Mouse (Mus musculus): ENCODE data around the gene Traf3ip2. TPM values are rescaled to one million over a fixed set of nuclear protein-coding genes. Genes with fewer than 3 reads are reported as not detected.

The Traf3ip2 gene
- polyA plus RNA-seq, 1 experiment from 2014 or later = 12.9 TPM

DNA sequence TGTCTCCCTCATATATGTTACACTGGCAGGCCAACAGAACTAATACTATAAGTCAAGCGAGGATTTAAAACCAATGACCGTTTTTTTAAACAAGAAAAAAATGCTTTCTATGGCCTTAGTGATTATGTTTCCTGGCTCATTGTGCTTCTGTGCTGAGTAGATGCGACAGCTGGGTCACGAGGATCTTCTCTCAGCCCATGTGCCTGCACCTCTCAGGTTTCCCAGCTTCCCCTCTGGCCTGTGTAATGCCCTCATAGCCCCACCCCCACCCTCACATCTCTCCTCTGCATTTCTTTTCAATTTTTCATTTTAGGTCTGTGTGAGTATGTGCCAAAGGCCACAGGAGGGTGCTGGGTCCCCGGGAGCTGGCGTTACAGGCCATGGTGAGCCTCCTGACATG is 20.6 kb downstream of the Traf3ip2 start:
- no peak overlapping the region for H3K4me3 ChIP-seq (ENCODE audit: low read depth, low read length)
- H3K27me3 ChIP-seq (ENCODE audit: control insufficient read depth, insufficient read depth, low read length) = no peaks in the 10 kb centered on the region
- ATAC-seq (replicated peaks; ENCODE audit: insufficient number of reproducible peaks, low FRiP score, low TSS enrichment) = no peak
- 79% methylated on average over 6 of the region's 6 CpGs for WGBS (ENCODE audit: insufficient replicate concordance)
- H3K9ac ChIP-seq (ENCODE audit: low read depth, low read length) = no peak overlapping the region
- H3K9me3 ChIP-seq (replicated peaks; ENCODE audit: control insufficient read depth, low read length) = no peaks in the 10 kb centered on the region
- H3K27ac ChIP-seq (ENCODE audit: low read depth, low read length) = no peak overlapping the region
- peaks cover 4% of the 10 kb centered on the region; the same call in 1 of the 2 replicates for H3K36me3 ChIP-seq (ENCODE audit: control insufficient read depth, insufficient read depth, low read length)
- H3K4me2 ChIP-seq = no peak overlapping the region
- H3K4me1 ChIP-seq (ENCODE audit: control insufficient read depth, insufficient read depth, low read length) = peaks cover 25% of the 10 kb centered on the region

DNA sequence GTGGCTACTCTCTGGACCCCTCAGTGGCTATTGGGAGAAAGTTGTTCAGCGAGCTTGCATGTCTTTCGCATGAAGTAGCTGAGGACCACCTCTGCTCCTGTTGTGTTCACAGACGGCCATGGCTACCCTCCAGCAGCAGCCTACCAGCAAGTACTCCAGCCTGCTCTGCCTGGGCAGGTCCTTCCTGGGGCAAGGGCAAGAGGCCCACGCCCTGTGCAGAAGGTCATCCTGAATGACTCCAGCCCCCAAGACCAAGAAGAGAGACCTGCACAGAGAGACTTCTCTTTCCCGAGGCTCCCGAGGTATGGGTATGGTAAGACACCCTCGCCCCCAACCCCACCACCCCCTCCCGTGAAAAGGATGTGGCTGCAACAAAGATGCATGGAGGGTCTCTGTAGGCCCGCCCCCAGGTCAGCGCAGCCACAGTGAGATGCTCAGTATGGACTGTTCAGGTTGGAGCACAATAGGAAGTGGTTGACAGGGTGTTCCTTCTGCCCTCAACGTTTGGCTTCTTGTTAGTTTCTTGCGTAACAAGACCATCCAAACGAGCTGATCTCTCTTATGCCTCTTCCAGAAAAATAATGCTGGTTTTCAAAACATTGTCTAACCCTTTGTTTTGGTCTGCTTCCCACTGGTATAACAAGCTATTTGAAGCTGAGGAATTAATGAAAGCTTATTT is 21.8 kb downstream of the Traf3ip2 start:
- ATAC-seq (replicated peaks; ENCODE audit: insufficient number of reproducible peaks, low FRiP score, low TSS enrichment) = no peak
- H3K9me3 ChIP-seq (replicated peaks; ENCODE audit: control insufficient read depth, low read length) = no peaks in the 10 kb centered on the region
- no peak overlapping the region for H3K9ac ChIP-seq (ENCODE audit: low read depth, low read length)
- 84% methylated on average over 13 of the region's 13 CpGs for WGBS (ENCODE audit: insufficient replicate concordance)
- no peak overlapping the region for H3K27ac ChIP-seq (ENCODE audit: low read depth, low read length)
- H3K36me3 ChIP-seq (ENCODE audit: control insufficient read depth, insufficient read depth, low read length) = peaks cover 4% of the 10 kb centered on the region; the same call in 1 of the 2 replicates
- H3K4me3 ChIP-seq (ENCODE audit: low read depth, low read length) = no peak overlapping the region
- H3K4me2 ChIP-seq = no peak overlapping the region
- no peaks in the 10 kb centered on the region for H3K27me3 ChIP-seq (ENCODE audit: control insufficient read depth, insufficient read depth, low read length)
- H3K4me1 ChIP-seq (ENCODE audit: control insufficient read depth, insufficient read depth, low read length) = peaks cover 18% of the 10 kb centered on the region

DNA sequence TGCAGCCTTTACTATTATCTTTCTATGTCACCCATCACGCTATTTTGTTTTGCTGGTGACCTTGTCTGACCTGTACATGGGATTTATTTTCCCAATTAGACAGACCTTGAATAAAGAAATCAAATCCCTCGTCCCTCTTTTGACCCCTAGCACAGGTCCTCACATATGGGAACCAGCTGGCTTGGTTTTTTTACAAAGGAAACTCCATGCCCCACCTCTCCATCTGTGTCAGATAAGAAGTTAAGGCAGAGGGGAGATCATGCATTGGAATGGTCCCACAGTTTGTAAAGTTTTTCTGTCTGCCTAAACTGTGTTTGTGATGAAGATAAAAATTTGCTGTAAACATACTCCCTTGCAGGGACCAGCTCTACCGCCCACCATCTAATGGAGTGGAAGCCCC is 26.1 kb downstream of the Traf3ip2 start:
- Histone ChIP-seq H3K27ac (ENCODE audit: low read depth, low read length) (no peak overlapping the region), H3K9ac (ENCODE audit: low read depth, low read length) (no peak overlapping the region), H3K4me1 (ENCODE audit: control insufficient read depth, insufficient read depth, low read length) (peaks cover 9% of the 10 kb centered on the region), H3K27me3 (ENCODE audit: control insufficient read depth, insufficient read depth, low read length) (no peaks in the 10 kb centered on the region), H3K4me2 (no peak overlapping the region), H3K36me3 (ENCODE audit: control insufficient read depth, insufficient read depth, low read length) (peaks cover 8% of the 10 kb centered on the region; the same call in 1 of the 2 replicates), H3K4me3 (ENCODE audit: low read depth, low read length) (no peak overlapping the region), H3K9me3 (replicated peaks; ENCODE audit: control insufficient read depth, low read length) (no peaks in the 10 kb centered on the region)
- WGBS (ENCODE audit: insufficient replicate concordance) = 49% methylated on average over 3 of the region's 3 CpGs
- no peak for ATAC-seq (replicated peaks; ENCODE audit: insufficient number of reproducible peaks, low FRiP score, low TSS enrichment)

DNA sequence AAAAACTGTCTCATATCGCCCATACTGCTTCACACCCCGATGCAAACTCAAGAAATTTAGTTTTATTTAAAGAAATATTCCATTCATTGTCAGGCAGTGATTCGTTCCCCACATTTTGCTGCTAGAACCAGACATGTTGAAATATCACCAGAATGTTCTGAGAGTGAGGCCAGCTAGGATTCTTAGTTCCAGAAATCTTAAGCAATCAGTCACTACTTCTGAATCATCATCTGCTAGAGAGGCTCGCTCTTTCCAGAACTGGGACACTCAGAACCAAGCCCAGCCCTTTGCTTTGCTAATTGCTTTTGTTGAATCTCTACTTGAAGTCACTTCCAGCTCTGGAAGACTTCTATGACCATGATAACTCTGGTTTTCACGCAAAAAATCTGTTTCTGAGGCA is 27.0 kb downstream of the Traf3ip2 start:
- Histone ChIP-seq H3K4me3 (ENCODE audit: low read depth, low read length) (no peak overlapping the region), H3K4me1 (ENCODE audit: control insufficient read depth, insufficient read depth, low read length) (peaks cover 9% of the 10 kb centered on the region), H3K9me3 (replicated peaks; ENCODE audit: control insufficient read depth, low read length) (no peaks in the 10 kb centered on the region), H3K4me2 (no peak overlapping the region), H3K9ac (ENCODE audit: low read depth, low read length) (no peak overlapping the region), H3K36me3 (ENCODE audit: control insufficient read depth, insufficient read depth, low read length) (peaks cover 9% of the 10 kb centered on the region; the same call in 1 of the 2 replicates), H3K27me3 (ENCODE audit: control insufficient read depth, insufficient read depth, low read length) (no peaks in the 10 kb centered on the region), H3K27ac (ENCODE audit: low read depth, low read length) (no peak overlapping the region)
- no peak for ATAC-seq (replicated peaks; ENCODE audit: insufficient number of reproducible peaks, low FRiP score, low TSS enrichment)
- 86% methylated on average over 5 of the region's 5 CpGs for WGBS (ENCODE audit: insufficient replicate concordance)

DNA sequence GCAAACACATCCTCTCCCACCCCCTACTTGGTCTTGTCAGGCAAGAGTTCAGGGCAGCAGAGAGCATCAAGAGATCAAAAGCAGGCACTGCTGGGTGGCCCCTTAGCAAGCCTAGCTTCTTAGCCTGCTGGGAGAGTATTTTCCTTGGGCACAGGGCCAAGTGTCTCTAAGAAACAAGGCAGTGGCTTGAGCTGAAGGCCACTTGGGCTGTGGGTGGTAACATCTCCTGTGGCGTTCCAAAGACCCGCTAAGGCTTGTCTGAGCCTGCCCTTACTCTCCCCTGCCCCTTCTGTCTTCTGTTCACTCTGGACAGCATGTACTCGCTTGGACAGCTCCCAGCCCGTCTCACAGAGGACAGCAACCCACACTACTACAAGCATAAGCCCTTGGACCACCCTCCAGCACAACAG is 28.1 kb downstream of the Traf3ip2 start:
- Histone ChIP-seq H3K9ac (ENCODE audit: low read depth, low read length) (no peak overlapping the region), H3K4me1 (ENCODE audit: control insufficient read depth, insufficient read depth, low read length) (peaks cover 12% of the 10 kb centered on the region), H3K9me3 (replicated peaks; ENCODE audit: control insufficient read depth, low read length) (no peaks in the 10 kb centered on the region), H3K36me3 (ENCODE audit: control insufficient read depth, insufficient read depth, low read length) (peaks cover 6% of the 10 kb centered on the region; the same call in 1 of the 2 replicates), H3K27me3 (ENCODE audit: control insufficient read depth, insufficient read depth, low read length) (no peaks in the 10 kb centered on the region), H3K4me2 (no peak overlapping the region), H3K4me3 (ENCODE audit: low read depth, low read length) (no peak overlapping the region), H3K27ac (ENCODE audit: low read depth, low read length) (no peak overlapping the region)
- 14% methylated on average over 4 of the region's 4 CpGs for WGBS (ENCODE audit: insufficient replicate concordance)
- ATAC-seq (replicated peaks; ENCODE audit: insufficient number of reproducible peaks, low FRiP score, low TSS enrichment) = 0 out of 2 replicates have a peak, but pooled peaks have one; percentile 14

DNA sequence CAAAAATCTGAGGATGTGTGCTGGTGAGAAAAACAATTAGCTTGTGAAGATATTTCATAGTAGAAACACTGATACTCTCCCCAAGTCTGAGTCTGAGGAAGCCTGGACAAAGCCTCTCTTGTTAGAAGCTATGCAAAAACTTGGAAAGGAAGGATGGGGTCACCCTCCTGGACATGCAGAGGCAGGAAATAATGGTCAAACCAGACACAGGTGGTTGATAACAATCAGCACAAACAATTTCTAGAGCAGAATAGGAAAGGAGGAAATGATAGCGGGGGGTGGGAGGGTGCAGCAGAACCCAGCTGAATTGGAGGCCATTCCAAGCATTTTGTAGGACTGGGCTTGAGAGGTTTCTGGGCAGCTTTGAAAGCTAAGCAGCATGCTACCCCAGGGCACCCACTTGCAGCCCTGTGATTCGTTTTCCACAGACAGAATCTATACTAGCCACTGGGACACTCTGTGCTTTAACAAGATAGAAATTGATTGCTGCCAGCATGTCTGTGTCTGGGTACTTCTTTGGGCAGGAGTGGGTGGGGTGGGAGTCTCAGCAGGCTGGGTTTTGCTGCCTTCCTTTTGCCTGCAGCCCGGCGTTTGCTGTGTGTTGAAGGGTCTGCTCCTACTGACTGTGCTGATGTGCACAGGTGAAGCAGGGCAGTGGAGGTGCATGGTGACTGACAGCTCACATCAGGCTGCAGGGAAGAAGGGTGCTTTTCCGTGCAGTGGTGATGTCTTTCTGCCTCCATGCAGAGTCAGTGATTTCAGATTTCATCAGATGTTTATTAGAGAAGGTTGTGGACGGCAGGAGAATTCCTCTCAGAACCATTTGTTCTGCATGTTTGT is 33.3 kb downstream of the Traf3ip2 start:
- Histone ChIP-seq H3K27me3 (ENCODE audit: control insufficient read depth, insufficient read depth, low read length) (no peaks in the 10 kb centered on the region), H3K4me2 (no peak overlapping the region), H3K4me3 (ENCODE audit: low read depth, low read length) (no peak overlapping the region), H3K27ac (ENCODE audit: low read depth, low read length) (no peak overlapping the region), H3K36me3 (ENCODE audit: control insufficient read depth, insufficient read depth, low read length) (peaks cover 11% of the 10 kb centered on the region), H3K9me3 (replicated peaks; ENCODE audit: control insufficient read depth, low read length) (no peaks in the 10 kb centered on the region), H3K4me1 (ENCODE audit: control insufficient read depth, insufficient read depth, low read length) (peaks cover 17% of the 10 kb centered on the region), H3K9ac (ENCODE audit: low read depth, low read length) (peak overlapping the region; percentile 34; the same call in 1 of the 2 replicates)
- no peak for ATAC-seq (replicated peaks; ENCODE audit: insufficient number of reproducible peaks, low FRiP score, low TSS enrichment)
- WGBS (ENCODE audit: insufficient replicate concordance) = 33% methylated on average over 6 of the region's 6 CpGs

DNA sequence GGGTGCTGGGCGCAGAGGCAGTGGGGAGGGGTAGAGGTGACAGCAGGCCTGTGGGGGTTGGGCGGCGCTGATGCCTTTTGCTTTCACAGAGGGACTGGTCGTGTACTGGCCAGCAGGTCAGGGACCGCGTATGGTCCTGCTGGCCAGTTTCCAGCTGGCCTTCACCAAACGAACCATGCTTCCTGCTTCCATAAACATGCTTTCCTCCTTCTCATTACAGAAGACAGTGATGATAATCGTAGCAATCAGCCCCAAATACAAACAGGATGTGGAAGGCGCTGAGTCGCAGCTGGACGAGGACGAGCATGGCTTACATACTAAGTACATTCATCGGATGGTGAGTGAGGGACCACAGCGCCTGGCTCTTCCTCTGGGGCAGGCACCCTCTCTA is 33.9 kb downstream of the Traf3ip2 start:
- H3K4me2 ChIP-seq = no peak overlapping the region

DNA sequence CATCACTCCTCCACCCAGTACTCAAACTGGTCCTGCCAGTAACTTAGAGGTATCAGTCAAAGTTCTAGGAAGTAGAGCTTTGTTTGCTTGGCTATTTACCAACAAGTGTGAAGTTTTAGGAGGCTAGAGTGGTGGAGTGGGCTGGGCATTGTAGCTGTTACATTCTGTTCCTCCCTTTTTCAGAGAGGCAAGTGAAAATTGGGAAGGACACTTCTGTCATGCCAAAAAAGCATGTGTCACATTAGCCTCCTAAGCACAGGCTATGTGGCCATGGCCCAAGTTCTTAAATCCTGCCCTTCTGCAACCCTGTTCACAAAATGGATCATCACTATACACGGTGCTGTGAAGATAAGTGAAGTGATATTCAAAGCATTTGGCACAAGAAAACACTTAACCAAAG is 34.4 kb downstream of the Traf3ip2 start:
- peaks cover 16% of the 10 kb centered on the region for H3K36me3 ChIP-seq (ENCODE audit: control insufficient read depth, insufficient read depth, low read length)

More for the DNA sequence above, 33.9 kb downstream of the Traf3ip2 start:
- Histone ChIP-seq H3K4me3 (ENCODE audit: low read depth, low read length) (no peak overlapping the region), H3K4me1 (ENCODE audit: control insufficient read depth, insufficient read depth, low read length) (peaks cover 17% of the 10 kb centered on the region), H3K9ac (ENCODE audit: low read depth, low read length) (no peak overlapping the region; the same call in 1 of the 2 replicates), H3K9me3 (replicated peaks; ENCODE audit: control insufficient read depth, low read length) (no peaks in the 10 kb centered on the region), H3K27ac (ENCODE audit: low read depth, low read length) (no peak overlapping the region), H3K27me3 (ENCODE audit: control insufficient read depth, insufficient read depth, low read length) (no peaks in the 10 kb centered on the region), H3K36me3 (ENCODE audit: control insufficient read depth, insufficient read depth, low read length) (peaks cover 13% of the 10 kb centered on the region)
- ATAC-seq (replicated peaks; ENCODE audit: insufficient number of reproducible peaks, low FRiP score, low TSS enrichment) = no peak
- WGBS (ENCODE audit: insufficient replicate concordance) = 25% methylated on average over 14 of the region's 14 CpGs

More for the DNA sequence above, 34.4 kb downstream of the Traf3ip2 start:
- no peak for ATAC-seq (replicated peaks; ENCODE audit: insufficient number of reproducible peaks, low FRiP score, low TSS enrichment)
- Histone ChIP-seq H3K27me3 (ENCODE audit: control insufficient read depth, insufficient read depth, low read length) (no peaks in the 10 kb centered on the region), H3K9ac (ENCODE audit: low read depth, low read length) (no peak overlapping the region), H3K27ac (ENCODE audit: low read depth, low read length) (no peak overlapping the region), H3K4me1 (ENCODE audit: control insufficient read depth, insufficient read depth, low read length) (peaks cover 17% of the 10 kb centered on the region), H3K4me3 (ENCODE audit: low read depth, low read length) (no peak overlapping the region), H3K4me2 (no peak overlapping the region), H3K9me3 (replicated peaks; ENCODE audit: control insufficient read depth, low read length) (no peaks in the 10 kb centered on the region)
- 40% methylated on average over 1 of the region's 1 CpGs for WGBS (ENCODE audit: insufficient replicate concordance)
